Mouse (Mus musculus) heart, adult 18-20 months (tissue): Measurements from ENCODE around the gene Vmp1. TPM values are rescaled to one million over a fixed set of nuclear protein-coding genes. Genes with fewer than 3 reads are reported as not detected.

Experiments
- DNase-seq, 2 experiments: peaks; one replicate each; pipeline ENCODE4 v3.0.0; 2021 to 2022; ENCODE audit warnings: mixed read lengths in 1 of 2
- microRNA-seq, 2 experiments: library from miRNA; unstranded; fragments of <30 nt; microRNA quantifications; one replicate each; pipeline ENCODE4 v1.2.0; 2022
- total RNA-seq, 2 experiments: library from RNA; stranded (reverse); gene quantifications; 2 replicates each; pipeline ENCODE4 v1.2.3; 2021

Vmp1 gene
- total RNA-seq, 2 experiments from 2014 or later, result 63.1 to 72.5 TPM

DNA sequence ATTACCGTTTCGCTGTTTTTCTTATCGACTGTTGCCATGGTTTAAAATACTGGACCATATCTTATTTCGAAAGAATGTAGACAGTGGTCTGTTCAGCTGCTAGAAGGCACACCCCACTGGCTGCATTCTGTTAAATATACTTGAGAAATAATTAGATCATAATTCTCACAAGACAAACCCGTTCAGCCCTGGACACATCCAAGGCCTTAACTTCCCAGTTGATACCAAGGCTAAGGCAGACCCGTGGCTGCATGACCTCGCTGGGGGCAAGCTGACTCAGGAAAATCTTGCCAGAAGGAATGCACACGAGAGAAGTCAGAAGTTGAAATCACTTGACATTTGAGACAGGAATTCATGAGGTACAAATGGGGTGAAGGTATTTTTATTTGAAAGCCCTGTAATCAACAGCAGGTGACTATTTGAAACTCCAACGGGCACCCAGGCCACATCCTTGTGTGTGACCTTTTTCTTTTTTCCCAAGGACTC lies 113.3 kb downstream of the Vmp1 start:
- DNase-seq, result no peak

- DNase-seq, result peak; percentile 31 to 43
Measured at GRCm38 (mm10) chr11:86568425-86568824, 115.2 kb downstream of the Vmp1 start.

GRCm38 (mm10) chr11:86558258-86558657 lies 125.4 kb downstream of the Vmp1 start:
- no peak for DNase-seq

GRCm38 (mm10) chr11:86553525-86553924 lies 130.1 kb downstream of the Vmp1 start:
- DNase-seq, result no peak

- no peak for DNase-seq
Measured at GRCm38 (mm10) chr11:86547412-86547811, 136.2 kb downstream of the Vmp1 start.

DNA sequence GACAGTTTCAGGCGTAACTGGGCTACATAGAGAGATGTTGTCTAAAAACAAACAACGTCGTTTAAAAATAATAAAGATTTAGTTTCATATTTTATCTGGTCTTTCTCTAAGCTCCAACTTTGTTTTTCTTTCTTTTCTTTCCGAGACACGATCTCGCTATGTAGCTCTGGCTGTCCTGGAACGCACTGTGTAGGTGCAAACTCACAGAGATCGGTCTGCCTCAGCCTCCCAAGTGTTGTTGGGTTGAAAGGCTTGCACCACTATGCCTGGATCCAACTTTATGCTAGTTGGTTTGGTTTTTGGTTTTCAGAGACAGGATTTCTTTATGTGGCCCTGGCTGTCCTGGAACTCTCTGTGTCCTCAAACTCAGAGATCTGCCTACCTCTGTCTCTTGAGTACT lies 138.1 kb downstream of the Vmp1 start:
- DNase-seq, result no peak

- DNase-seq, result peak; percentile 99 to 100
Measured at GRCm38 (mm10) chr11:86544639-86545299, 138.9 kb downstream of the Vmp1 start, which contains the start of the genes Rps6kb1 and Tubd1. Rps6kb1 (minus strand) TSS chr11:86544805. Tubd1 (plus strand) TSS chr11:86544991.

GRCm38 (mm10) chr11:86543960-86544638 lies 139.5 kb downstream of the Vmp1 start:
- DNase-seq, result no peak

DNA sequence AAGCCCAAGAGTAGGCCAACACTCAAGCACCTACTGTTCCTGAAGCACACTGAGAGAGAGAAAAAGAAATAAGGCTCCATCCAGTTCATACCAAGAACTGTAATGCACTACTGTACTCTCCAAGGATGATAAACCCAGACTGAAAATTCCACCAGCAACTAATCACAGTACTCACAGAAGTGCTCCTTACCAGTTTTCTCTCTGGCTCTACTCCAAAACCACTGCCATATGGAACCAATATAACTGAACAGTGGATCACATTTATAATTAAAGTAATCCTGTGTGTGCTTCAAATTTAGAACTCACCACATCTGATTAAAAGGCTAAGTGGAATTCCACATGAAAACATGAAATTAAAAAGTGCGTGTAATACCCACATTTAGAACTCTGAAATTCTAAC lies 140.8 kb downstream of the Vmp1 start:
- no peak for DNase-seq

GRCm38 (mm10) chr11:86540476-86540845 lies 143.2 kb downstream of the Vmp1 start:
- no peak for DNase-seq

- DNase-seq, result no peak
Measured at GRCm38 (mm10) chr11:86539716-86540475, 143.7 kb downstream of the Vmp1 start.

GRCm38 (mm10) chr11:86538786-86539185 lies 144.8 kb downstream of the Vmp1 start:
- no peak for DNase-seq

DNA sequence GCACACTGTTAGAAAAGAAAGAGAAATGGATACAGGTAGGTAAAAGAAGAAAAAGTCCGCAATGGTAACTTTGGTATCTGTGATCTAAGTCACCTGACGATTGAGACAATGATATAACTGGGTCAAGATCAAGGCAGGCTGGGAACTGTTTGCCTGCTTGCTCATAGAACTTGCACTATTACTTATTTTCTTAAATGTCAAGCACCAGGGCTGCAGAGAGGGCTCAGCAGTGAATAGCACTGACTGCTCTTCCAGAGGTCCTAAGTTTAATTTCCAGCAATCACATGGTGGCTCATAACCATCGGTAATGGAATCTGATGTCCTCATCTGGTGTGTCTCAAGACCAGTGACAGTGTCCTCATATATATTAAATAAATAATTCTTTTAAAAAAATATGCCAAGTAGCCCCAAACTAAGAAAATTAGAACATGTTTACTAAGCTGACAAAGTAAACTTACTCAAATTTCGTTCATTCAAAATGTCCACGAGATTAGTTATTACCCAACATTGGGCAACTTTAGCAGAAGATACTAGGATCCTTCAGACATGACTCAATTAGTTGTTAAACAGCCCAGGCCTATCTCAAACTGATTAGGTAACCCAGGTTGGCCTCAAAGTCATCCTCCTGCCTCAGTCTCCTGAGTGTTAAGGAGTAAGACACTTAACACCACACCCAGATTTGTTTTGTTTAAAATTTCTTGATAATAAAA lies 149.3 kb downstream of the Vmp1 start:
- DNase-seq, result no peak

Small RNA genes within 50 kb of the gene (microRNA-seq; reads per million reads assigned to microRNA genes)
- 5,238 to 21,677 reads per million in 2 experiments for gene Mir21a

Other genes starting within 250 kb of the Vmp1 start
- gene Rnft1, start 199.2 kb downstream of the Vmp1 start, total RNA-seq, result 10 to 100 TPM; 25.3 to 30.5 TPM
- 10 to 100 TPM; 20.0 to 22.1 TPM for gene Rps6kb1, start 139.0 kb downstream of the Vmp1 start, total RNA-seq
- 1 to 10 TPM; 5.3 TPM for gene Tubd1, start 138.8 kb downstream of the Vmp1 start, total RNA-seq
- 1 to 10 TPM; 6.8 to 7.0 TPM for gene Ptrh2, start 149 bp upstream of the Vmp1 start, total RNA-seq
- 100 to 1,000 TPM; 138 to 157 TPM for gene Cltc, start 73.7 kb upstream of the Vmp1 start, total RNA-seq
- gene Dhx40, start 123.9 kb upstream of the Vmp1 start, total RNA-seq, result 10 to 100 TPM; 15.0 to 16.8 TPM